Mouse (Mus musculus) embryonic facial prominence, embryonic 13.5 days (tissue): ENCODE measurements around the gene Mab21l1. TPM values are rescaled to one million over a fixed set of nuclear protein-coding genes. Genes with fewer than 3 reads are reported as not detected.

Source experiments
- ATAC-seq: fragments of 200-750 bp; cut with Nextera tagmentation; 2 replicates; pipeline ENCODE4 v1.8.0; 2017; ENCODE audit warnings: low read depth; ENCODE audit not compliant: insufficient number of reproducible peaks, insufficient read depth, low FRiP score, low TSS enrichment
- H3K27ac ChIP-seq: fragments of 300-500 bp; sonication (generic); 2 replicates; pipeline ENCODE4 v1.5.1; 2015; ENCODE audit warnings: moderate library complexity, mild to moderate bottlenecking, inconsistent platforms
- H3K27me3 ChIP-seq: fragments of 300-500 bp; sonication (generic); 2 replicates; pipeline ENCODE4 v1.6.1; 2015; ENCODE audit warnings: mild to moderate bottlenecking, inconsistent platforms
- H3K36me3 ChIP-seq: fragments of 300-500 bp; sonication (generic); 2 replicates; pipeline ENCODE4 v1.6.1; 2015; ENCODE audit warnings: mild to moderate bottlenecking, inconsistent platforms
- H3K4me1 ChIP-seq: fragments of 300-500 bp; sonication (generic); 2 replicates; pipeline ENCODE4 v1.6.1; 2015; ENCODE audit warnings: inconsistent platforms
- H3K4me2 ChIP-seq: fragments of 300-500 bp; sonication (generic); 2 replicates; pipeline ENCODE4 v1.6.1; 2015; ENCODE audit warnings: moderate library complexity, mild to moderate bottlenecking, inconsistent platforms
- H3K4me3 ChIP-seq: fragments of 300-500 bp; sonication (generic); 2 replicates; pipeline ENCODE4 v1.5.1; 2015; ENCODE audit warnings: mild to moderate bottlenecking, inconsistent platforms
- H3K9ac ChIP-seq: fragments of 300-500 bp; sonication (generic); 2 replicates; pipeline ENCODE4 v1.6.1; 2015; ENCODE audit warnings: mild to moderate bottlenecking, inconsistent platforms
- H3K9me3 ChIP-seq: fragments of 300-500 bp; sonication (generic); 2 replicates; pipeline ENCODE4 v1.6.1; 2016; ENCODE audit warnings: inconsistent platforms
- WGBS: fragments of 180-500 bp; shearing (Covaris S2); methylation state at CpG from one replicate; pipeline ENCODE4 v1.1.7; 2015; ENCODE audit warnings: mixed read lengths; 5-methylcytosine and 5-hydroxymethylcytosine counted together
- polyA plus RNA-seq: library from polyadenylated mRNA; unstranded; fragments of >200 nt; fragmentation: Nextera tagmentation; extraction: Ambion mirVana; gene quantifications from 2 replicates; pipeline ENCODE4 v1.2.1, GENCODE M21; 2015

Mab21l1 gene
- 48.6 and 54.5 TPM in 2 replicates for polyA plus RNA-seq

DNA sequence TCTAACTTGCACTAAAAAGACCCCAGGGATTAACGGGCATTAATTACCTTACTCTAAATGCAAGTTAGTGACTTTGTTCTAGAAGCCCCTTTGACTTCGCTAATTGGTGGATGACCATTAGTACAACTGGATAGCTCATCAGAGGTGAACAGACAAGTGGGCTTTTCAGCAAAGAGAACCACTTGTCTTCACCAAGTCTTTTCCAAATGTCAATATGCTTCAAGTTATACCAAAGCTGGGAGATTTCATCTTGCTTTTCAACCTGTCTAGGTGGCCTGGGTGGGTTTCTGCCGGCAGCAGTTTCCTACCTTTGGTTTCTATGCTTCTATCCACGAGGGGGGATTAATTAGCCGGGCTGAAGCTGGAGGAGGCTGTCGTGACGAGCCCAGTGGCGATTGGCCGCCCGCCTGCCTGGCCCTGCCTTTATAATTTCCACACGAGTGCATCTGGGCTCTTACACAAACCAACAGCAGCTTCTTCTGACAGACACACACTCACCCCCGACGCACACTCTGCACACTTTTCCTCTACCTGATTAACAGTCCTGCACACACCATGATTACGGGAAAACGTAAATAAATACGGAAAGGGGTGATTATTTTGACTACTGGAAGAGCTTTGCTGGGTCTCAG, at the start of gene Mab21l1:
Gene Mab21l1 (plus strand): TSS at position 455 of the 632 bp plus-strand sequence.
- H3K27ac ChIP-seq = peak within 1 kb of the TSS; percentile 97
- H3K4me1 ChIP-seq = peaks cover 25% of the 10 kb centered on the region
- peaks cover 49% of the 10 kb centered on the region for H3K27me3 ChIP-seq
- H3K36me3 ChIP-seq = no peaks in the 10 kb centered on the region
- peak within 1 kb of the TSS; percentile 96 for H3K9ac ChIP-seq
- WGBS = 2% methylated on average over 16 of the region's 16 CpGs
- peak within 1 kb of the TSS; percentile 75 for H3K4me2 ChIP-seq
- peak; percentile 68; the same call in 1 of the 2 replicates for ATAC-seq
- H3K9me3 ChIP-seq = no peaks in the 10 kb centered on the region
- peak within 1 kb of the TSS; percentile 65 for H3K4me3 ChIP-seq

GRCm38 (mm10) chr3:55733665-55734064, 48.6 kb upstream of the Mab21l1 start:
- Histone ChIP-seq H3K36me3 (no peaks in the 10 kb centered on the region), H3K4me3 (no peak overlapping the region), H3K9me3 (no peaks in the 10 kb centered on the region), H3K4me1 (no peaks in the 10 kb centered on the region), H3K9ac (no peak overlapping the region), H3K4me2 (no peak overlapping the region), H3K27me3 (no peaks in the 10 kb centered on the region), H3K27ac (no peak overlapping the region)
- WGBS = 69% methylated on average over 6 of the region's 6 CpGs
- ATAC-seq = no peak

DNA sequence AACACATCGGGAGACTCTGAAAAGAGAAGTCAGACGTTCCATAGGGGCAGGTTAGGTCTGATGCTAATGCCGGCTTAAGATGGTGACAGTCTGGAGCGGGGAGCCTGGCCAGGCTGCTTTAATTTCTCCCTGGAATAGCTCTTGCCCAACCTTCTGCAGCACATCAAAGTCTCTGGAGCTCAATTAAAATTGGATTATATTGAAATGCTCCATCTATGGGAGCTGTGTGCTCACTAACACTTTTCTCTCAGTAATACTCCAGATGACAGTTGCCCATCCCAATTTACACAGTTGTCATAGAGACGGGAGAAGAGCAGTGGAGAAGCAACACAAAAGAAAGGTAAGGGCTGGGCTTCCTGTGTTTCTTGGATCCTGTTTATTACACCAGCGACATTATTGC, 40.9 kb upstream of the Mab21l1 start:
- H3K4me3 ChIP-seq = no peak overlapping the region
- H3K4me1 ChIP-seq = no peaks in the 10 kb centered on the region; the same call in 1 of the 2 replicates
- H3K27me3 ChIP-seq = no peaks in the 10 kb centered on the region
- WGBS = 52% methylated on average over 6 of the region's 6 CpGs
- no peak overlapping the region for H3K9ac ChIP-seq
- no peaks in the 10 kb centered on the region for H3K36me3 ChIP-seq
- H3K27ac ChIP-seq = no peak overlapping the region
- no peak for ATAC-seq
- H3K4me2 ChIP-seq = no peak overlapping the region
- no peaks in the 10 kb centered on the region for H3K9me3 ChIP-seq

- no peak overlapping the region for H3K9ac ChIP-seq
- H3K9me3 ChIP-seq = no peaks in the 10 kb centered on the region
- no peak for ATAC-seq
- no peaks in the 10 kb centered on the region; the same call in 1 of the 2 replicates for H3K4me1 ChIP-seq
- H3K4me2 ChIP-seq = no peak overlapping the region
- H3K27ac ChIP-seq = no peak overlapping the region
- 84% methylated on average over 5 of the region's 5 CpGs for WGBS
- H3K27me3 ChIP-seq = no peaks in the 10 kb centered on the region
- no peaks in the 10 kb centered on the region for H3K36me3 ChIP-seq
- no peak overlapping the region for H3K4me3 ChIP-seq
Measured at GRCm38 (mm10) chr3:55742218-55742617, 40.1 kb upstream of the Mab21l1 start.

DNA sequence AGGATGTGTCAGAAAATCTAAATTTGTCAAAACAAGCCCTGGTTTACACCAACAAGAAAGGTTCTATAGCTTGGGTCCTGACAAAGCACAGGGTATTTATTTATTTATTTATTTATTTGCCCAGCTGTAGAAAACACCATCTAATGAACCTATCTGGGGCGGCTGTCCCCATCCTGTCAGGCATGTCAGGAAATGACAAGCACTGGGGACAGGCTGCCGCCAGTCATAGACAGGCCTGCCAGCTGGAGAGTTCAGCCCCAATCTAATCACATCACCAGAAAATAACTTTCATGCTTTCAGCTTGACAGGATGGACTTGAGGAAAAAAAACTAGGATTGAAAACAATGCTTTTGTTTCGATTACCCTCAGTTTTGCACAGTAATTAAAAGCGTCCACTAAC, 39.7 kb upstream of the Mab21l1 start:
- no peaks in the 10 kb centered on the region; the same call in 1 of the 2 replicates for H3K4me1 ChIP-seq
- no peaks in the 10 kb centered on the region for H3K27me3 ChIP-seq
- no peak overlapping the region for H3K4me2 ChIP-seq
- no peaks in the 10 kb centered on the region for H3K9me3 ChIP-seq
- no peak for ATAC-seq
- 69% methylated on average over 4 of the region's 4 CpGs for whole genome bisulfite sequencing
- no peaks in the 10 kb centered on the region for H3K36me3 ChIP-seq
- no peak overlapping the region for H3K4me3 ChIP-seq
- H3K9ac ChIP-seq = no peak overlapping the region
- no peak overlapping the region for H3K27ac ChIP-seq

- Histone ChIP-seq H3K27me3 (no peaks in the 10 kb centered on the region), H3K36me3 (no peaks in the 10 kb centered on the region), H3K9ac (no peak overlapping the region), H3K4me3 (no peak overlapping the region), H3K4me2 (no peak overlapping the region), H3K27ac (no peak overlapping the region), H3K4me1 (no peaks in the 10 kb centered on the region; the same call in 1 of the 2 replicates), H3K9me3 (no peaks in the 10 kb centered on the region)
- no peak for ATAC-seq
- 79% methylated on average over 5 of the region's 5 CpGs for WGBS
Measured at GRCm38 (mm10) chr3:55743885-55744284, 38.4 kb upstream of the Mab21l1 start.

DNA sequence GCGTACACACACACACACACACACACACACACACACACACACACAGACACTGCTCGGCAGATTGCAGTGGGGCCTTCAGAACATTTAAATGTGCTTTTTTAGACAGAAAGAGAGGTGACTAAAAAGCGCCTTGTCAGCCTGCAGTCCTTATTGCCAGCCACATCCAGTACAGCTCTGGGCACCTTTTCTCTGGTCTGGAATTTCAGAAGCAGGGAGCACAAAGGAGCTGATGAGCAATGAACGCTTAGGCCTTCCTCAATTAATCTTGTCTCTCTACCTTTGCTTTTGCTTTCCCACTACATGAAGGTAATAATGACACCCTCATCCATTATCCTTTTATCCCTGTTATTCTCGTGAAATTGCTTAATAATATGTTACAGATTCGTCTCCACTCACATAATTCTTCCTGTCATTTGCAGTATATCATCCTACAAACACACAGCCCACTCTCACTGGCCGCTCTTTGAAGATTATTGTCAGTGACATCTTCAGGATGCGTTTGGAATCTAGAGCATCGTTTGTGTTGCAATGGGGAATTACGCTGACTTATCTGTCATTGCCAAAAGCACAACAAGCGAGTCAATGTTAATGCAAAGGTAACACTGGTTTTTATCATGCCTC, 31.8 kb upstream of the Mab21l1 start:
- WGBS = 50% methylated on average over 11 of the region's 11 CpGs
- no peak for ATAC-seq

GRCm38 (mm10) chr3:55751363-55751762, 30.9 kb upstream of the Mab21l1 start:
- Histone ChIP-seq H3K9ac (no peak overlapping the region), H3K9me3 (no peaks in the 10 kb centered on the region), H3K4me3 (no peak overlapping the region), H3K27me3 (no peaks in the 10 kb centered on the region), H3K27ac (peak overlapping the region; percentile 40; the same call in 1 of the 2 replicates), H3K4me1 (peaks cover 18% of the 10 kb centered on the region), H3K36me3 (no peaks in the 10 kb centered on the region), H3K4me2 (no peak overlapping the region)
- WGBS = 32% methylated on average over 5 of the region's 5 CpGs
- no peak for ATAC-seq

More for the DNA sequence above, 31.8 kb upstream of the Mab21l1 start:
- H3K27ac ChIP-seq = no peak overlapping the region
- H3K9me3 ChIP-seq = no peaks in the 10 kb centered on the region
- H3K4me3 ChIP-seq = no peak overlapping the region
- H3K9ac ChIP-seq = no peak overlapping the region
- no peaks in the 10 kb centered on the region for H3K27me3 ChIP-seq
- no peak overlapping the region for H3K4me2 ChIP-seq
- H3K4me1 ChIP-seq = peaks cover 10% of the 10 kb centered on the region
- H3K36me3 ChIP-seq = no peaks in the 10 kb centered on the region

- 84% methylated on average over 4 of the region's 4 CpGs for WGBS
- no peak for ATAC-seq
- peaks cover 25% of the 10 kb centered on the region for H3K4me1 ChIP-seq
Measured at GRCm38 (mm10) chr3:55752558-55752957, 29.8 kb upstream of the Mab21l1 start.

GRCm38 (mm10) chr3:55753872-55754271, 28.4 kb upstream of the Mab21l1 start:
- Histone ChIP-seq H3K27ac (no peak overlapping the region), H3K9ac (no peak overlapping the region), H3K27me3 (no peaks in the 10 kb centered on the region), H3K4me3 (no peak overlapping the region), H3K4me1 (peaks cover 25% of the 10 kb centered on the region), H3K9me3 (no peaks in the 10 kb centered on the region), H3K4me2 (no peak overlapping the region), H3K36me3 (no peaks in the 10 kb centered on the region)
- 79% methylated on average over 6 of the region's 6 CpGs for WGBS
- no peak for ATAC-seq

More at GRCm38 (mm10) chr3:55752558-55752957, 29.8 kb upstream of the Mab21l1 start:
- no peaks in the 10 kb centered on the region for H3K27me3 ChIP-seq
- H3K9me3 ChIP-seq = no peaks in the 10 kb centered on the region
- H3K36me3 ChIP-seq = no peaks in the 10 kb centered on the region
- H3K4me2 ChIP-seq = no peak overlapping the region
- H3K9ac ChIP-seq = no peak overlapping the region
- no peak overlapping the region for H3K4me3 ChIP-seq
- H3K27ac ChIP-seq = no peak overlapping the region

GRCm38 (mm10) chr3:55754981-55755608, 27.2 kb upstream of the Mab21l1 start:
- no peaks in the 10 kb centered on the region for H3K36me3 ChIP-seq
- no peak overlapping the region for H3K4me2 ChIP-seq
- ATAC-seq = no peak
- H3K27me3 ChIP-seq = no peaks in the 10 kb centered on the region
- no peak overlapping the region for H3K4me3 ChIP-seq
- no peak overlapping the region for H3K9ac ChIP-seq
- WGBS = 68% methylated on average over 6 of the region's 6 CpGs
- H3K9me3 ChIP-seq = no peaks in the 10 kb centered on the region
- H3K4me1 ChIP-seq = peaks cover 25% of the 10 kb centered on the region
- no peak overlapping the region for H3K27ac ChIP-seq
